Mouse (Mus musculus) neural tube, embryonic 10.5 days (tissue): ENCODE data around the gene Adgrg6.

Source experiments
- DNase-seq: peaks from one replicate; pipeline ENCODE4 v3.0.0-alpha.2; 2017; ENCODE audit warnings: low spot score; ENCODE audit errors: extremely low spot score

Gene Adgrg6

DNA sequence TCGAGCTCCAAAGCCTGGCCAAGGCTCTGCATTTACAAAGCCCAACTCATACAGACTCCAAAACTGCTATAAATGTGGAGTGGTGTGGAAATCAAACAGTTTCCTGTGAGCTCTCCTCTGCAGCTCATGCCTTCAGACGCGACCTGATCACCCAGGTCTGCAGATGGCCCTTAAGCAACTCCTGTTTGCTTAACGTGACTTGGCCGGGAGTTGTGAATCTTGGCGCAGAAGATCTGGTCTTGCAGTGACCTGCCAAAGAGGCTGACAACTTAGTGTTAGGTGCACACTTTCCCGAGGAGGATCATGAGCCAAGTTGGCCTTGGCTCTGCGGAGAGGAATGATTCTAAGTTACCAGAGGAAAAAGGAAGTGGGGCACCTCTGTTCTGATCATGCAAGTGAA lies 143.7 kb downstream of the Adgrg6 start:
- no peak for DNase-seq

DNA sequence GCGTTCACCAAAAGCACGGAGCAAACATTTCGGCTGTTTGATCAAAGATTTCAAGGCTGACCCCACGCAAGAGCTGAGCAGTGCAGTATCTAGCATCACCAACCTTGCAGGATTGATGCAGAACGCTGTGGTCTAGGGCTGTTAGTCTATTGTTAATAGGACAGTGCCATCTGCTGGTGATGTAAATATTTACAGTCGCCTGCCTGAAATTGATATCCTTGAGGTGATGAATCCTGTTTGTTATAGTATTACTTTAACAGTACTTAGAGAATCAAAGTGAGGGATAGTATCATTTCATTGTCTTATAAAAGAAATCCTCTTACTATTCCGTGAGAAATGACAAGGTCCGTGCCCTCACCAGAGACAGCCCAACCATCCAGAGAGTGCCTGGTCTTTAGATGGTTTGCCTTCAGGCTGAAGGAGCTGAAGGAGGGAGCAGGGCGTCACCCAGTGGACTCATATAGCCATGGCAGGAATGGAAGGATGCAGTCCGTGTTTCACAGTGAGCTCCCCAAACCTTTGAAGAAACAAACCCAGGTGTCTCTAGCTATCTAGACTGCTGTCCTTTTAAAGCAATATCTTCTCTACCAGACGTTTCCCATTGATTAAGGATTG lies 154.3 kb downstream of the Adgrg6 start:
- peak; percentile 57 for DNase-seq

GRCm38 (mm10) chr10:14385574-14385973 lies 159.9 kb downstream of the Adgrg6 start:
- no peak for DNase-seq

- DNase-seq, result no peak
Measured at GRCm38 (mm10) chr10:14365065-14365589, 180.3 kb downstream of the Adgrg6 start.

GRCm38 (mm10) chr10:14363226-14363625 lies 182.2 kb downstream of the Adgrg6 start:
- DNase-seq, result no peak

- DNase-seq, result no peak
Measured at GRCm38 (mm10) chr10:14358271-14358670, 187.2 kb downstream of the Adgrg6 start.
